Mouse (Mus musculus) monocyte, adult 2 months (primary cell): Measurements from ENCODE around the gene Fcgr3.
A peak's percentile ranks its signal among the peaks of the same experiment; 100 is the strongest.

Experiments
- DNase-seq, 2 experiments: peaks; one replicate each; pipeline ENCODE4 v3.0.0; 2022; ENCODE audit warnings: low spot score in 2 of 2, low read depth in 1 of 2

The Fcgr3 gene

GRCm38 (mm10) chr1:171064491-171065242, at the start of gene Fcgr3:
Fcgr3 (minus strand) TSS chr1:171064935.
- DNase-seq: peak; percentile 89 to 94

DNA sequence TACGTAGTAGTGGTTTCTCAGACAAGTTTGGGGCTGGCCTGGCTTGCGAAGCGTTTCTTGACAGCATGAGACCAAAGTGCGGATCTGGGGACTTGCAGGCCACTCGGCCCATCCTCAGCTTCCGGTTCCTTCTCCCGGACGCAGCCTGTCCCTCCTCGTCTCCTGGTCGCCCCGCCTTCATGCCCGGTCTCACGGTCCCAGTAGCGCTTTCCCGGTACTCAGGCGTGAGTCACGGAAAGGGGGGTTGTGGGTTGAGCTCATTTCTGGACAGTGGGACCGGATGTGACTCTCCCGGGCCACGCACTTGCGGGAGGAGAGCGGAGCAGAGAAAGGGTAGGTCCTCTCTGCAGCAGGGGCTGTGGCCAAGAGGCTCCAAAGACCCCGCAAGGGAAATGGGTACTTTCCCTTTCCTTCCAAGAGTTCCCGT, 49.2 kb upstream of the Fcgr3 start, which contains the start of gene Cfap126:
Gene Cfap126, plus strand, starts transcription at position 46 of the 427 bp plus-strand sequence.
- peak; percentile 45 to 54 for DNase-seq

GRCm38 (mm10) chr1:171112986-171113385, 48.3 kb upstream of the Fcgr3 start:
- no peak for DNase-seq

DNA sequence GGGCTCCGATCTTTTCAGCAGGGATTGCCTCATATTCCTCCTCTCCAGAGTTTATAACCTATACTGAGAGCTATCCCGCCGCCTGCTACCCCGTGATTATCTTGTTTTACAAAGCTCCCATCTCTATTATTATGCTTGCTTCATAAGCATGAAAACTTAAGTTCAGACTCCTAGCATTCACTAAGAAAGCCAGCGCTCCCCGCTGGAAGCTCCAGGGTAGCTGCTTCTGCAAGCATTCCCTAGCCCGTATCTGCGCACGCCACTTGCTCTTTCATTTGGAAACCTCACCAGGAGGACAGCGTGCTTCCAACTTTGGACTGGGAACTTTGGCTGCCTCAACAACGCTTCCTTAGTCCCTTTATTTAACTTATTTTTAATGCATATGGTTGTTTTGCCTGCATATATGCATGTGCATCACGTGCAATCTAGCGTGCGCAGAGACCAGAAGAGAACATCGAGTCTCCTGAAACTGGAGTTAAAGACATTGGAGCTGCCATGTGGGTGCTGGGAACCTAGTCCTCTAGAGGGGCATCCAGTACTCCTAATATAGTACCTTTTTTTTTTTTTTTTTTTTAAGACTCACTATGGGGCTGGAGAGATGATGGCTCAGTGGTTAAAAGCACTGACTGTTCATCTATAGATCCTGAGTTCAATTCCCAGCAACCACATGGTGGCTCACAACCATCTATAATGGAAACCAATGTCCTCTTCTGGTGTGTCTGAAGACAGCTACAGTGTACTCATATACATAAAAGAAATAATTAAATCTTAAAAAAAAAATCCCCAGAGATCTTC, 47.2 kb upstream of the Fcgr3 start:
- DNase-seq: no peak

DNA sequence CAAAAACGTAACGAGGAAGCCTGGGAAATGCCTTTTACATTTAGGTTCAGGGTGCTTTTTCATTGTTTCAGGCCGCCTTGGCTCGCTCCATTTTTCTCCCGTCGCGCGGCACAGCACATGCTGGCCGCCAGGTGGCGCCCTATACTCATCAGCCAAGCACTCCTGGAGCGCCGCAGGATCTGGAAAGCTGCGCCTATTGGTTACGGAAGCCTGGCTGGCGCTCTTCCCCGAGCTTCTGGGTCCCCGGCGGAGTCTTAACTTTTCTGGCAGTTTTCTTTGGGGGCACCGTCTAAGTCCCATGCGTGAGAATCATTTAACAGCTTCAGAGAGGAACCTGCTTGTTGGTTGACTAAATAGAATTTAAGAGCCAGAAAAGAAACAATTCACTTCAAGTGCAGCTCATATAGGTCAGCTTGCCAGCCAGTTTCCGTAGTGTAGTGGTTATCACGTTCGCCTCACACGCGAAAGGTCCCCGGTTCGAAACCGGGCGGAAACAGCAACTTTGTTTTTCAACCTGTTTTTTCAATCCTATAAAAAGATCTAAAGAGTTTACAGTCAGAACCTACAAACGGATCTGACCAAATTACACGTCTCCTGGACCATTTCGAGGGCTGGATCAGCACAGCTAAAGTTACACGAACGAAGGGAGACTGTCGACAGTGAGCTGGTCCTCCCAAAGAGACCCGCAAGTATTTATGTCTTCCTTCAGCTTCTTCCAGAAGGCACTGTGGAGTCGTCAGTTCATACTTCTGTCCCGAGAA, 46.5 kb upstream of the Fcgr3 start:
- DNase-seq: peak; percentile 82 to 92

GRCm38 (mm10) chr1:171110659-171111019, 45.9 kb upstream of the Fcgr3 start:
- DNase-seq: no peak

GRCm38 (mm10) chr1:171109620-171110019, 44.9 kb upstream of the Fcgr3 start:
- no peak for DNase-seq

- no peak for DNase-seq
Measured at GRCm38 (mm10) chr1:171105226-171105625, 40.5 kb upstream of the Fcgr3 start.

- DNase-seq: no peak
Measured at GRCm38 (mm10) chr1:171103179-171103840, 38.6 kb upstream of the Fcgr3 start.

- peak; percentile 60 to 79 for DNase-seq
Measured at GRCm38 (mm10) chr1:171102547-171103177, 37.9 kb upstream of the Fcgr3 start.

DNA sequence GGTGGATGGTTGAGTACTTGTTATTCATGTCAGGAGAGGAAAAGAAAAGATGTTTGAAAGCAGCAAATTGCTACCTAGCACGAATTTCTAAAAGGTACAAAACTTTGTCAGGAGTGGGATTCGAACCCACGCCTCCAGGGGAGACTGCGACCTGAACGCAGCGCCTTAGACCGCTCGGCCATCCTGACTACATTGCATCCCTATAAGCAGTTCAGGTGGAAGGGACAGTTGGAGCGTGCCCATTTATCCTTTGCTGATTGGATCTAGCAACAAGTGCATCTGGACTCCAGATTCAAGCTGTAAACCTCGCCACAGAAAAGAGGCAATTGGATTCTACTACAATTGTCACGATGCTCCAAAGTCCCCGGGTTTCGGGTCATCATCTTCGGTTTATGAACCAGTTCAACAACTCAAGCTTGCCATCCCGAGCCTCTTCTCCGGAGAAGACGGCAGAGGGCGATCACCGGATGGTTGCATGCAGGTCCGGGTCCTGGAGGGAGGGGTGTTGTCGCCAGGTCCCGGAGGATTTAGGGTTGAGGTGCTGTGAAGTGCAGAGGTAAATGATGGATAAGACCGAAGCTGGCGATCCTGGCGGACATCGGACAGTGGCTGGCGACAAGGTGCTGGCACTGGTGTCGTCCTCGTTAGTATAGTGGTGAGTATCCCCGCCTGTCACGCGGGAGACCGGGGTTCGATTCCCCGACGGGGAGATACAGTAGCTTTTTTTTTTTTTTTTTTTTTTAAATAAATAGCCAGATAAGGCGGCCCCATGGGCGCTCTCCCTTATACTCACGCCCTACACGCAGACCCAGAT, 37.2 kb upstream of the Fcgr3 start:
- peak; percentile 71 to 77 for DNase-seq

DNA sequence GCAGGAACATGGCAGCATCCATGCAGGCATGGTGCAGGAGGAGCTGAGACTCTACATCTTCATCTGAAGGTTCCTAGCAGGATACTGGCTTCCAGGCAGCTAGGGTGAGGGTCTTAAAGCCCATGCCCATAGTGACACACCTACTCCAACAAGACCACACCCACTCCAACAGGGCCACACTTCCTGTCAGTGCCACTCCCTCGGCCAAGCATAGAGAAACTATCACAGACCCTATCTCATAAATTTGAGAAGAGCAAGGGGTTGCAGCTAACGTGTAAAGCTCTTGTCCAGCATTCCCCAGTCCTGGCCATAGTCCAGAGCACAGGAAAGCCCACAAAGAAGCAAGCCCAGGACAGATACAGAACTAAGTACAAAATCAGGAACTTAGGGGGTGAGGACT, 36.3 kb upstream of the Fcgr3 start:
- no peak for DNase-seq

- DNase-seq: no peak
Measured at GRCm38 (mm10) chr1:171097612-171098011, 32.9 kb upstream of the Fcgr3 start.

DNA sequence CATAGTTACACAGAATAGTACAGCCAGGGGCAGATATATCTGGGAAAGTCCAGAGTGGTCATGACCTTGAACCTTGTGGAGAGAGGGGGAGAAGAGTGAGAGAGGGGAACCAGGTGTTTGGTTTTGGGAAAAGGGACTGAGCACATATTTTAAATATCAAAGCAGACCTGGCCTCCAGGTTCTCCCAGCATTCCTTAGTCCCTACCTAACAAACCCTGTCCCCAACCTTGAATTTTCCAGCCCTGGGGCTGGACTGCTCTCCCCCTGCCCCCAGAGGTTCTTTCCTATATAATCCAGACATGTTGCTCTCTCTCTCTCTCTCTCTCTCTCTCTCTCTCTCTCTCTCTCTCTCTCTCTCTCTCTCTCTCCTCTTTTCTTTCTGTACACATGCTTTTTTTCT, 32.4 kb upstream of the Fcgr3 start:
- DNase-seq: no peak

DNA sequence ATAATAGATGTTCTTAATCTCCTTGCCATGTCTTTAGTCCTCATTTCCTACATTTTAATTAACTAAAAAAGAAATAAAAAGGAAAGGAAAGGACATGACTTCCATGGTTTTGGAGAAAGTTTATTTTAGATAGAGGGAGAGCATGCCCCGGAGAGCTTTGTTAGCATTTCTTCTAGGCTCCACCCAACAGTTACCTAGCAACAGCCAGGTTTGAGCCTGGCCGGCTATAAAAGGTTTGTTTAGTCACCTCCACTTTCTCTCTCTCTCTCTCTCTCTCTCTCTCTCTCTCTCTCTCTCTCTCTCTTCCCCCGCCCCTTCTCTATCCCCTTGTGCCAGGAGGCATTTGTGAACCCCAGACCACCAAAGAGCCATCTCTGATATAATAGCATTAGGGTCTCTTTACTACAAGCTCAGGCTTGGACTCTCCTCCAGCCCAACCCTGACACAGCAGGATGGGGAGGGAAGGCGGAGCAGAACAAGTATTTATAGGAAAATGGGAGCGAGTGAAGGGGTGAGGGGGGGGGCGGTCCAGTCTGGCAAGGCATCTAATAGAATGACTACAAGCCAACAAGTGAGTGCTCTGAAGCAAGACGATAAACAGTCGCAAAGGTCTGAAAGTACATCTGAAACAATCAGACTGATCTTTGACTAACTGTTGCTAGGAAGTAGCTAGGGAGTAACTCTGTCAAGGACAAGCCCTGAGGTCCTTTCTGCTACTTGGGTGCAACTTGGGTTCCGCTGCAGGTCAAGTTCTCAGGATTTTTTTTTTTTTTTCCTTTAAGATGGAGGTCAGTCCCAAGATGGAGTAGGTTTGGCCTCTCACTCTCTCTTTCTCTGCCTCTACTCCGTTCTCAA, 31.6 kb upstream of the Fcgr3 start:
- no peak for DNase-seq

DNA sequence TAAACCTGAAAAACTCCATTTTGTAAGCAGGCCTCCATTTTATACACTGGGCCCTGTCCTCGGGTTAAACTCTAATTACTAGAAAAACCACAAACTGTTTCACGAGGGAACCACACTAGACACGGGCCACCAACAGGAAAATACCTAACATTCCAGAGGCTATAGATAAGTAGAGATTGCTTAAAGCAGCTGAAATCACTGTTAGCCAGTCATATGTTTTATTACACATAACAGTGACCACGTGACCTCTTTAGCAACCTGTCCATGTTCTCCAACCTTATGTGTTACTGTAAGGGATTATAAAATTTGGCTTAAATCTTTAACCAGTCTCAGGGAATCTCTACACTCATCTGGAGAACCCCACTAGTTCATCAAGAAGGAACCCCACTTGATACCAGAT, 29.7 kb upstream of the Fcgr3 start:
- DNase-seq: no peak

DNA sequence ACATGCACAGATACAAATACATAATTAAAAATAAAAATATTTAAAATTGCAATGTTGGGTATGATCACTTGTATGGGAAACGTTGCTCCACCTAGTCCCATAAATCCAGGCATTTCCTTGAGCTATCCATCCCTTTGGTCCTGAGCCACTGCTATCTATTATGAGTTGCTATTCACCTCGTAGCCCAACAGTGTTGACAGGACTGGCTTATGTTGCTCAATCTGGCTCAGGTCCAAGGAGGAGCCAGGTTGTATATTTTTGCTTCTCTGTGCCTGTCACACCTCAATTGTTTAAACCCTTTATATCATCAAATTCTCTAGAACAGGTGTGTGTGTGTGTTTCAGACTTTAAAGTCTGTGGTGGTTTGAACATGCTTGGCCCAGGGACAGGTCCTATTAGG, 26.0 kb upstream of the Fcgr3 start:
- no peak for DNase-seq

GRCm38 (mm10) chr1:171089891-171090290, 25.2 kb upstream of the Fcgr3 start:
- no peak for DNase-seq
